Mouse (Mus musculus) liver, postnatal 0 days (tissue): ENCODE measurements around the gene Elf2. TPM values are rescaled to one million over a fixed set of nuclear protein-coding genes. Genes with fewer than 3 reads are reported as not detected.

ENCODE experiments used
- ATAC-seq: fragments of 200-750 bp; cut with Nextera tagmentation; 2 replicates; pipeline ENCODE4 v1.8.0; 2017; ENCODE audit warnings: mild to moderate bottlenecking, moderate library complexity
- DNase-seq: peaks from one replicate; pipeline ENCODE4 v3.0.0-alpha.2; 2016
- H3K27ac ChIP-seq: fragments of 300-500 bp; sonication (generic); 2 replicates; pipeline ENCODE4 v1.5.1; 2014; ENCODE audit warnings: antibody characterized with exemption, moderate library complexity, mild to moderate bottlenecking, low read depth
- H3K27me3 ChIP-seq: fragments of 300-500 bp; sonication (generic); 2 replicates; pipeline ENCODE4 v1.6.1; 2014; ENCODE audit warnings: low read length, control low read depth, mixed read lengths; ENCODE audit not compliant: insufficient read depth
- H3K36me3 ChIP-seq: fragments of 300-500 bp; sonication (generic); replicated peaks from 2 replicates; pipeline ENCODE4 v1.6.1; 2014; ENCODE audit warnings: mild to moderate bottlenecking, control low read depth, low read length, moderate library complexity, mixed read lengths; ENCODE audit not compliant: insufficient read depth
- H3K4me1 ChIP-seq: fragments of 300-500 bp; sonication (generic); 2 replicates; pipeline ENCODE4 v1.6.1; 2014; ENCODE audit warnings: antibody characterized with exemption, mild to moderate bottlenecking, control low read depth; ENCODE audit not compliant: insufficient read depth
- H3K4me2 ChIP-seq: fragments of 300-500 bp; sonication (generic); 2 replicates; pipeline ENCODE4 v1.6.1; 2014; ENCODE audit warnings: low read depth, mild to moderate bottlenecking, low read length, moderate library complexity, mixed read lengths
- H3K4me3 ChIP-seq: fragments of 300-500 bp; sonication (generic); 2 replicates; pipeline ENCODE4 v1.5.1; 2014; ENCODE audit warnings: low read depth, low read length
- H3K9ac ChIP-seq: fragments of 300-500 bp; sonication (generic); replicated peaks from 2 replicates; pipeline ENCODE4 v1.6.1; 2014; ENCODE audit warnings: mild to moderate bottlenecking, moderate library complexity
- H3K9me3 ChIP-seq: fragments of 300-500 bp; sonication (generic); 2 replicates; pipeline ENCODE4 v1.6.1; 2016; ENCODE audit warnings: mild to moderate bottlenecking, control low read depth, low read length, mixed read lengths
- CTCF ChIP-seq: sonication (generic); IDR thresholded peaks from 2 replicates; pipeline ENCODE4 v1.5.1; 2016; ENCODE audit warnings: antibody characterized with exemption, low read depth
- EP300 ChIP-seq: IDR thresholded peaks from 2 replicates; pipeline ENCODE4 v1.6.1; 2016; ENCODE audit warnings: antibody characterized with exemption, low read depth, mild to moderate bottlenecking
- whole genome bisulfite sequencing: fragments of 180-500 bp; shearing (Covaris S2); extraction: QIAGEN DNeasy Blood & Tissue Kit; methylation state at CpG from one replicate; pipeline ENCODE4 v1.1.7; 2014; ENCODE audit not compliant: insufficient replicate concordance; 5-methylcytosine and 5-hydroxymethylcytosine counted together
- polyA plus RNA-seq: library from polyadenylated mRNA; unstranded; fragments of >200 nt; fragmentation: Nextera tagmentation; extraction: Ambion mirVana; gene quantifications from 2 replicates; pipeline ENCODE4 v1.2.1, GENCODE M21; 2015

The Elf2 gene
- polyA plus RNA-seq, 1 experiment from 2014 or later: 22.1 TPM

DNA sequence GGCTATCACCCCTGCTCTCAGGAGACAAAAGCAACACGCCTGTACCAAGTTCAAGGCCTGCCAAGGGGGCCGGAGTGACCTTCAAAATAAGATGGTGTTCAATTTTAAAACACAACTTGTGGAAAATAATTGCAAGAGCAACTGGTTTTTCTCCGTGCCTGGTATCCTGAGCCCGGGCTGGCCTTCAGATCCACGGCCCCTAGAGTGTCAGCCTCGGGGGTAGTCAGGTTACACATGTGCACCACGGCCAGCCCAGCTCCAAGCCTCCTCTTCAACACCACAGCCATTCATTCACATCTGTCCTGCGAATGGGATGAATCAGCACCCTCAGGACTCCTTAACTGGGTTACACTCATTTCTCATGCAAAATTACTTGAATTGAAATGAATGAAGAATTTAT lies 34.5 kb downstream of the Elf2 start:
- Histone ChIP-seq H3K36me3 (peaks cover 25% of the 10 kb centered on the region), H3K27me3 (no peaks in the 10 kb centered on the region), H3K9ac (no peak overlapping the region), H3K27ac (no peak overlapping the region), H3K4me1 (no peaks in the 10 kb centered on the region), H3K4me2 (no peak overlapping the region), H3K4me3 (no peak overlapping the region), H3K9me3 (no peaks in the 10 kb centered on the region)
- WGBS: 91% methylated on average over 8 of the region's 8 CpGs
- DNase-seq: no peak
- TF ChIP-seq CTCF (no peak), EP300 (no peak)
- ATAC-seq: no peak

DNA sequence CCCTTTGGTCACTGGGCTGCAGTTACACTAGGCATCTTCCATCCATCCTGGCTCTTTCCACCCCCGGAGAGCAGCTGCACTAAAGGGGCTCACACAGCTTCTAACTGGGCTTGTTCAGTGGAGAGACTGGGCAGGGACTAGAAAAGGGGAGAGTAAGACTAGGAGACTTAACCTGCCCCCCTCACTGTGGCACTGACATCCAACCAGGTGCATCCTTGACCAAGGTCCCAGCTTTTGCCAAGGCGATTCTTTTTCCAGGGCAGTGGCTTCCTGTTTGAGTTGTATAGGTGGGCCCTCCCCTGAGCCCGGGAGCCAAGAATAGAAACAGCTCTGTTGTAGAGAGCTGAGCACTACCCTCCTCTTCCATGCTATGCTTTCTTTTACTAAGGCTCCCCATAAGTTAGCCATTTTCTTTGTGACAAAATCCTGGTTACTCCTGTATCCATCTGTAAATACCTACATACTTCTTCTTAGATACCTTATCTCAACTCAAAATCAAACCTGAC lies 37.4 kb downstream of the Elf2 start:
- Histone ChIP-seq H3K27ac (no peak overlapping the region), H3K9me3 (no peaks in the 10 kb centered on the region), H3K4me1 (no peaks in the 10 kb centered on the region), H3K4me3 (no peak overlapping the region), H3K4me2 (no peak overlapping the region), H3K9ac (no peak overlapping the region), H3K36me3 (peaks cover 26% of the 10 kb centered on the region), H3K27me3 (no peaks in the 10 kb centered on the region)
- no peak for ATAC-seq
- TF ChIP-seq EP300: no peak
- TF ChIP-seq CTCF: no peak
- 75% methylated on average over 3 of the region's 3 CpGs for WGBS
- no peak for DNase-seq

DNA sequence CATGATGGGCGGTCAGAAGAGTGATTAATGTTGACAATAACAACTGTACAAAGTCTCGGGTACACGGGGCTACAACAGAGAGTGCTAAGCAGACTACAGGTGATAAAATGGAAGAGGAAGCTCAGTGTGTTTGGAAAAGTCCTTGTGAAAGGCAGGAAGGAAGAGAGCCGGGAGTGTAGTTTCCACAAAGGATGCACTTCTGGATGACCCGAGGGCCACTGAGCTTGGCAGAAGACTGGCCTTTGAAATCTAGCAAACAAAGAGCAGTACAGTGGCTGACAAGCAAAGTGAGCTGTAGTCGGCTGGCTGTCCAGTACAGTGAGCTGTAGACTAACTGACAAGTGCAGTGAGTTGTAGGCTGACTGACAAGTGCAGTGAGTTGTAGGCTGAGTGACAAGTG lies 38.9 kb downstream of the Elf2 start:
- H3K9me3 ChIP-seq: no peaks in the 10 kb centered on the region
- H3K27me3 ChIP-seq: no peaks in the 10 kb centered on the region
- DNase-seq (no peak), ATAC-seq (no peak)
- H3K27ac ChIP-seq: no peak overlapping the region
- H3K9ac ChIP-seq: no peak overlapping the region
- WGBS: 63% methylated on average over 6 of the region's 6 CpGs
- H3K4me1 ChIP-seq: no peaks in the 10 kb centered on the region
- peaks cover 21% of the 10 kb centered on the region for H3K36me3 ChIP-seq
- no peak overlapping the region for H3K4me3 ChIP-seq
- H3K4me2 ChIP-seq: no peak overlapping the region
- TF ChIP-seq CTCF: no peak
- no peak for TF ChIP-seq EP300

- ATAC-seq (no peak), DNase-seq (no peak)
- H3K4me3 ChIP-seq: no peak overlapping the region
- H3K9ac ChIP-seq: no peak overlapping the region
- H3K27me3 ChIP-seq: no peaks in the 10 kb centered on the region
- TF ChIP-seq EP300 (no peak), CTCF (no peak)
- H3K27ac ChIP-seq: no peak overlapping the region
- 61% methylated on average over 1 of the region's 1 CpGs for WGBS
- H3K4me1 ChIP-seq: no peaks in the 10 kb centered on the region
- peaks cover 23% of the 10 kb centered on the region; the same call in 1 of the 2 replicates for H3K36me3 ChIP-seq
- no peak overlapping the region for H3K4me2 ChIP-seq
- no peaks in the 10 kb centered on the region for H3K9me3 ChIP-seq
Measured at GRCm38 (mm10) chr3:51296790-51297189, 43.7 kb downstream of the Elf2 start.

- no peak overlapping the region for H3K27ac ChIP-seq
- H3K36me3 ChIP-seq: peaks cover 20% of the 10 kb centered on the region; the same call in 1 of the 2 replicates
- H3K4me1 ChIP-seq: no peaks in the 10 kb centered on the region
- ATAC-seq: no peak
- WGBS: 69% methylated on average over 2 of the region's 2 CpGs
- no peaks in the 10 kb centered on the region for H3K27me3 ChIP-seq
- no peak overlapping the region for H3K4me3 ChIP-seq
- H3K4me2 ChIP-seq: no peak overlapping the region
- TF ChIP-seq CTCF: no peak
- no peak for TF ChIP-seq EP300
- no peak overlapping the region for H3K9ac ChIP-seq
- peak; percentile 11 for DNase-seq
- no peaks in the 10 kb centered on the region for H3K9me3 ChIP-seq
Measured at GRCm38 (mm10) chr3:51295225-51295624, 45.2 kb downstream of the Elf2 start.

DNA sequence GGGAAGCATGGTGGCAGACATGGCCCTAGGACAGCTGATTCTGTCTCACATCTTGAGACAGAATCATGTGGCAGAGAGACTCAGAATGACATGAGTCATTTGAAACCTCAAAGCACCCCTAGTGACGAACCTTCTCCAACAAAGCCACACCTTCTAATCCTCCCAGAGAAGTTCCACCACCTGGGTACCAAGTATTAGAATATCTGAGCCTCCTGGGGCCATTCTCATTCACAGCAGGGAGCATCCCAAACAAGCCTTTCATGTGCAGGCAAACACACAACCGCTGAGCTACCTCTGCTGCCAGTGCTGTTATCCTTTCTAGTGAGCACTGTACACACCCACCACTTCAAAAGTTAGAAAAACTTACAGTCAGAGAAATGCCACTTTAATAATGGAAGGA lies 46.2 kb downstream of the Elf2 start:
- 81% methylated on average over 2 of the region's 2 CpGs for whole genome bisulfite sequencing
- Histone ChIP-seq H3K9ac (no peak overlapping the region), H3K4me3 (no peak overlapping the region), H3K27ac (no peak overlapping the region), H3K36me3 (peaks cover 18% of the 10 kb centered on the region; the same call in 1 of the 2 replicates), H3K27me3 (no peaks in the 10 kb centered on the region), H3K4me1 (peaks cover 3% of the 10 kb centered on the region; the same call in 1 of the 2 replicates), H3K9me3 (no peaks in the 10 kb centered on the region), H3K4me2 (no peak overlapping the region)
- TF ChIP-seq CTCF: no peak
- no peak for TF ChIP-seq EP300
- DNase-seq: peak; percentile 1
- ATAC-seq: no peak
